Mouse (Mus musculus) MEL (cell line): Measurements from ENCODE around the gene Srbd1.

ENCODE experiments used
- CTCF ChIP-seq, 3 experiments: IDR thresholded peaks in 2 of 3; conservative IDR thresholded peaks in 1 of 3; 2 replicates each; pipeline ENCODE4 v1.5.1; 2011 to 2012; ENCODE audit warnings: low read length in 3 of 3, low read depth in 2 of 3, mild to moderate bottlenecking in 2 of 3, improper control_type of control experiment in 1 of 3, inconsistent platforms in 1 of 3, mixed read lengths in 1 of 3, moderate library complexity in 1 of 3; ENCODE audit not compliant: control insufficient read depth in 1 of 3, insufficient read depth in 1 of 3, poor library complexity in 1 of 3, severe bottlenecking in 1 of 3
- GABPA ChIP-seq: IDR thresholded peaks from 2 replicates; pipeline ENCODE4 v1.6.1; 2012; ENCODE audit warnings: low read depth, mild to moderate bottlenecking, inconsistent platforms, low read length, improper control_type of control experiment, moderate library complexity
- GATA1 ChIP-seq: IDR thresholded peaks from 2 replicates; pipeline ENCODE4 v1.6.1; 2011; ENCODE audit warnings: low read depth, low read length, improper control_type of control experiment
- MAFK ChIP-seq: IDR thresholded peaks from 2 replicates; pipeline ENCODE4 v1.6.1; 2011; ENCODE audit warnings: low read depth, mild to moderate bottlenecking, low read length, improper control_type of control experiment, borderline replicate concordance
- MAZ ChIP-seq: IDR thresholded peaks from 2 replicates; pipeline ENCODE4 v1.6.1; 2012; ENCODE audit warnings: low read depth, mild to moderate bottlenecking, inconsistent platforms, low read length, improper control_type of control experiment
- MYB ChIP-seq: IDR thresholded peaks from 2 replicates; pipeline ENCODE4 v1.6.1; 2011; ENCODE audit warnings: mild to moderate bottlenecking, low read depth, low read length, improper control_type of control experiment
- ZC3H11A ChIP-seq: IDR thresholded peaks from 2 replicates; pipeline ENCODE4 v1.6.1; 2012; ENCODE audit warnings: low read depth, mild to moderate bottlenecking, inconsistent platforms, low read length, improper control_type of control experiment

- TF ChIP-seq MYB: no peak
- TF ChIP-seq MAZ: no peak
- no peak for TF ChIP-seq CTCF (IDR thresholded peaks at IDR 0.05 in 2 of 3, conservative IDR thresholded peaks at IDR 0.05 in 1 of 3; ENCODE audit: control insufficient read depth in 1 of 3, insufficient read depth in 1 of 3, low read depth in 2 of 3, low read length in 3 of 3, poor library complexity in 1 of 3, severe bottlenecking in 1 of 3)
- no peak for TF ChIP-seq ZC3H11A
- no peak for TF ChIP-seq GATA1
- TF ChIP-seq GABPA: no peak
- no peak for TF ChIP-seq MAFK
Measured at GRCm38 (mm10) chr17:86193979-86194378, 49.0 kb upstream of the Srbd1 start.
